Mouse (Mus musculus) left cerebral cortex, adult 8-10 months (tissue): ENCODE measurements around the gene Igsf10. TPM values are rescaled to one million over a fixed set of nuclear protein-coding genes. Genes with fewer than 3 reads are reported as not detected.

Source experiments
- DNase-seq, 2 experiments: peaks; one replicate each; pipeline ENCODE4 v3.0.0; 2022; ENCODE audit warnings: low spot score in 2 of 2
- total RNA-seq, 4 experiments: library from RNA; stranded (reverse); gene quantifications; 2 replicates each; pipeline ENCODE4 v1.2.4; 2022

The Igsf10 gene
- total RNA-seq, 4 experiments from 2014 or later: 1.8 to 2.8 (median 2.7) TPM

DNA sequence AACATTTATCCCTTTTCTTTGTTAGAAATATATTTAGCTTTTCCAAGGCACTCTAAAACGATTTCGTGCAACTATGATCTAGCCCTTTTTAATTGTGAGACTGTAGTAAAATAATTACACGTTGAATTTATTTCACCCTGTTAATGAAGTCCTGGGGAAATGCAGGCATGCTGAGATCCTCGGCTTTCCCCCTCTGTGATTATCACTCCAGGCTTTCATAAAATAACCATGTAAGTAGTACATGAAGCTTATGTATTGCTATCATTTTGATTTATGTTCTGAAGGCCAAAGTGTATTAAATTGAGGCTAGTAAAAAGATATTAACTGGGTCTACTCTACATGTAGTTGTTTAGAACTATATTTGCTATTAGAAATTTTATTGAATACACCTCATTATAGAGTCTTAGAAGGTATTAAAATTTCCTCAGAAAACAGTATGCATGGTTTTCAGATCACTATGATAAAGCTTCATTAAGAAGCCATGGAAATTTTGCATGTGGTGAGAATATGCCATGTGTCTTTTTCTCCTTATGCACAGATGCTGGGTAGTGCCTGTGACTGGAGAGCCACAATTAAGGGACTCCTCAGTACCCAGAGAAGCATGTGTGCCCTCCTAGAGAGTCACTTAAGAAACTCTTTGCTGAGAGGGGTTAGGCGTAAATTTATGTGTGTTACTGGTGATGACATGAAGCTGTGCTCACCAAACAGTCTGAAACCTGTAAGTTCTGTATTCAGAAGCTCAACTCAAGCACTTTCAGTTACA lies 50.6 kb downstream of the Igsf10 start:
- DNase-seq: no peak

- no peak for DNase-seq
Measured at GRCm38 (mm10) chr3:59290551-59290950, 53.6 kb downstream of the Igsf10 start.

DNA sequence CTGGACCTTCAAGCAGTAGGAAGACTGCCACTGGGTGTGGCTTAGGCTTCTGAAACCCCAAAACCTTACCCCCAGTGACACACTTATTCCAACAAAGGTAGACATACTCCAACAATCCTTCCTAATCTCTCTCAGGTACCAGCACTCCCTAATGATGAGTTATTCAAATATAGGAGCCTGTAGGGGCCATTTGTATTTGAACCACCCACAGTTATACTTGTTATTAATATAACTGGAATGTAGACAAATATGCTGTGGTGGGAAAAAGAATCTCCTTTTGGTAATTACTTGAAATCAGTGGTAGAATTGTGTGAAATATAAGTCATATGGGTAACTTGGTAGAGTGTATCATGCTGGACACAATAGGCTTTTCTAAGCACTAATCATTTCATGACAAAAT lies 65.6 kb downstream of the Igsf10 start:
- DNase-seq: no peak

DNA sequence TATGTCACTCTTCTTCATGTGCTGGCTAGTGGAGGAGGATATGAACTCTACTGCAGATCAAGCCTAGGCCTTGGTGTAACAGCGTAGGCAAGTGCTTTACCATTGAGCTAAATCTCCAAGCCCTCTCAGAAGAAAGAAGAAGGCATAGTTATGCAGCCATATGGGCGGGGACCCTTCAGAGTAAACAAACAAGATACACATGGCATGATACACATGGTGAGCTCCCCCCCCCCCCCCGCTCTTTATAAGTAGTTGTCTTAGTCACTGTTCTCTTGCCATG lies 66.0 kb downstream of the Igsf10 start:
- DNase-seq: no peak

- DNase-seq: no peak
Measured at GRCm38 (mm10) chr3:59277502-59278253, 66.5 kb downstream of the Igsf10 start.

DNA sequence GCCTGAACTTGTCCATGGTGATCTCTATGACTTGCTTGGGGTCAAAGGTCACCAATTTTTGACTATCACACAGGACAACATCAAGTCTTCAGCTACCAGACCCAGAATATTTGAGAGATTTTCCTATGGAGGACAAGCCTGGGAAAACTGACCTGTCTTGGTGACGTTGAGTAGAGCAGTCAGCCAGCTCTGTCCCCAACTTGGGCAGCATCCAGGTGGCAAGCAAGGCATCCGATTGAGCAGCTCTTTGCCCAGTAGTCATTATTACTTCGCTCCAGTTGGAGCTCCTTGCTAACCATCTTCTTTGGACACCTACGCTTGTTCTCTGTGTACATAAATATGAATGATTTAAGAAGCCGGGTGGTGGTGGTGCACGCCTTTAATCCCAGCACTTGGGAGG lies 73.4 kb downstream of the Igsf10 start:
- DNase-seq: no peak

Other genes starting within 250 kb of the Igsf10 start
- gene Gpr171, start 242.6 kb downstream of the Igsf10 start, total RNA-seq: not detected
- gene P2ry14, start 190.8 kb downstream of the Igsf10 start, total RNA-seq: 1 to 10 TPM; 1.9 to 2.8 (median 2.2) TPM
- gene Gpr87, start 149.3 kb downstream of the Igsf10 start, total RNA-seq: not detected
- gene P2ry13, start 133.5 kb downstream of the Igsf10 start, total RNA-seq: 10 to 100 TPM in 3 of 4 experiments, 1 to 10 TPM in 1; 10.0 to 17.6 (median 13.2) TPM
- 10 to 100 TPM; 45.9 to 75.5 (median 56.3) TPM for gene P2ry12, start 81.5 kb downstream of the Igsf10 start, total RNA-seq